In genomic region chr2:10986101-10986500, GRCm38 (mm10) we compare ENCODE assay signal across 29 mouse cellular contexts.
DNase-seq lines count a peak whose midpoint lies in the region; ATAC-seq lines count a peak whose summit lies in the region.
"Had no signal": no experiment of that assay in that cellular context is flagged by ENCODE, and none has a peak within 500 bp of the region (broad histone marks: within the 10 kb centered on the region; RNA-seq: fewer than 3 reads in every experiment).

No protein-coding gene starts in this region.

- no peaks in the 10 kb centered on the region for H3K9me3 ChIP-seq in forebrain, embryonic 13.5 days (replicated peaks)
- H3K9me3 ChIP-seq in forebrain, embryonic 10.5 days, result no peaks in the 10 kb centered on the region
- no peaks in the 10 kb centered on the region for H3K9me3 ChIP-seq in embryonic facial prominence, embryonic 14.5 days (ENCODE audit: control insufficient read depth, low read length)
- H3K9me3 ChIP-seq: G1E; heart, embryonic 12.5 days; hindbrain, embryonic 15.5 days; limb, embryonic 13.5 days; megakaryocyte, embryonic 14.5 days; midbrain, embryonic 12.5 days; neural tube, embryonic 13.5 days had no signal

- 62% methylated on average over 7 of the region's 7 CpGs for WGBS in forebrain, embryonic 13.5 days
- WGBS in forebrain, embryonic 10.5 days, result 85% methylated on average over 7 of the region's 7 CpGs
- 44% methylated on average over 7 of the region's 7 CpGs for WGBS in embryonic facial prominence, embryonic 14.5 days

- no peak overlapping the region for H3K27ac ChIP-seq in forebrain, embryonic 13.5 days
- no peak overlapping the region for H3K27ac ChIP-seq in forebrain, embryonic 10.5 days
- H3K27ac ChIP-seq in embryonic facial prominence, embryonic 14.5 days (replicated peaks; ENCODE audit: low read depth, low read length), result no peak overlapping the region
- H3K27ac ChIP-seq: hindbrain, embryonic 15.5 days; layer of hippocampus, adult 2 months; limb, embryonic 13.5 days; midbrain, embryonic 12.5 days; neural tube, embryonic 13.5 days had no signal

- H3K27me3 ChIP-seq in forebrain, embryonic 13.5 days, result no peaks in the 10 kb centered on the region
- no peaks in the 10 kb centered on the region for H3K27me3 ChIP-seq in forebrain, embryonic 10.5 days (ENCODE audit: poor library complexity, severe bottlenecking)
- no peaks in the 10 kb centered on the region for H3K27me3 ChIP-seq in embryonic facial prominence, embryonic 14.5 days (replicated peaks; ENCODE audit: control insufficient read depth, insufficient read depth, low read length)
- H3K27me3 ChIP-seq: heart, embryonic 12.5 days; hindbrain, embryonic 15.5 days; limb, embryonic 13.5 days; megakaryocyte, embryonic 14.5 days; midbrain, embryonic 12.5 days; neural tube, embryonic 13.5 days had no signal

- DNase-seq in forebrain, embryonic 10.5 days (ENCODE audit: extremely low spot score, low spot score), result no peak
- peak; percentile 16 for DNase-seq in heart, adult 11 months
- DNase-seq in heart, adult 9 months (ENCODE audit: low spot score in 2 of 2), result no peak
- peak; percentile 64 for DNase-seq in embryonic facial prominence, embryonic 14.5 days (ENCODE audit: low spot score)
- DNase-seq in adrenal gland, adult 8-10 months, result no peak
- no peak for DNase-seq in spleen, postnatal 4 days (ENCODE audit: low spot score in 2 of 2)
- DNase-seq: adrenal gland, postnatal 10 days; cerebellum, adult 2 months; cerebellum, postnatal 14 days; gastrocnemius, postnatal 14 days; heart, adult 18-20 months; heart, postnatal 4 days; kidney, adult 11 months; kidney, postnatal 36 days; lung, postnatal 4 days; right cerebral cortex, postnatal 25 days; thymus, adult 18-20 months; thymus, postnatal 25 days had no signal

- no peak overlapping the region for H3K4me2 ChIP-seq in forebrain, embryonic 13.5 days
- H3K4me2 ChIP-seq in embryonic facial prominence, embryonic 14.5 days (ENCODE audit: low read depth, low read length), result no peak overlapping the region
- H3K4me2 ChIP-seq: heart, embryonic 12.5 days; hindbrain, embryonic 15.5 days; limb, embryonic 13.5 days; liver, embryonic 11.5 days; midbrain, embryonic 12.5 days; neural tube, embryonic 13.5 days had no signal

- ATAC-seq in forebrain, embryonic 13.5 days, result peak; percentile 21; the same call in 1 of the 2 replicates
- ATAC-seq in embryonic facial prominence, embryonic 14.5 days (ENCODE audit: low read depth), result no peak
- ATAC-seq: inflammation-experienced regulatory T-cells, adult 6 months had no signal

- no peaks in the 10 kb centered on the region for H3K36me3 ChIP-seq in forebrain, embryonic 13.5 days (ENCODE audit: poor library complexity, severe bottlenecking)
- H3K36me3 ChIP-seq in forebrain, embryonic 10.5 days (replicated peaks), result no peaks in the 10 kb centered on the region
- no peaks in the 10 kb centered on the region for H3K36me3 ChIP-seq in embryonic facial prominence, embryonic 14.5 days (ENCODE audit: control insufficient read depth, insufficient read depth, low read length)
- H3K36me3 ChIP-seq: G1E; heart, embryonic 12.5 days; hindbrain, embryonic 15.5 days; limb, embryonic 13.5 days; midbrain, embryonic 12.5 days; neural tube, embryonic 13.5 days had no signal

- H3K9ac ChIP-seq in forebrain, embryonic 13.5 days, result no peak overlapping the region
- H3K9ac ChIP-seq in embryonic facial prominence, embryonic 14.5 days (ENCODE audit: low read depth, low read length), result no peak overlapping the region
- H3K9ac ChIP-seq: heart, embryonic 12.5 days; hindbrain, embryonic 15.5 days; limb, embryonic 13.5 days; midbrain, embryonic 12.5 days; neural tube, embryonic 13.5 days had no signal

- H3K4me3 ChIP-seq in forebrain, embryonic 13.5 days, result no peak overlapping the region
- H3K4me3 ChIP-seq in forebrain, embryonic 10.5 days, result no peak overlapping the region
- no peak overlapping the region for H3K4me3 ChIP-seq in embryonic facial prominence, embryonic 14.5 days (ENCODE audit: low read depth, low read length)
- H3K4me3 ChIP-seq: heart, embryonic 12.5 days; hindbrain, embryonic 15.5 days; layer of hippocampus, adult 2 months; limb, embryonic 13.5 days; megakaryocyte, embryonic 14.5 days; midbrain, embryonic 12.5 days; neural tube, embryonic 13.5 days had no signal

- H3K4me1 ChIP-seq in forebrain, embryonic 13.5 days, result no peaks in the 10 kb centered on the region
- no peaks in the 10 kb centered on the region for H3K4me1 ChIP-seq in forebrain, embryonic 10.5 days
- H3K4me1 ChIP-seq in embryonic facial prominence, embryonic 14.5 days (ENCODE audit: control insufficient read depth, insufficient read depth, low read length), result 0 out of 2 replicates have a peak, but pooled peaks cover 2% of the 10 kb centered on the region
- H3K4me1 ChIP-seq: heart, embryonic 12.5 days; hindbrain, embryonic 15.5 days; megakaryocyte, embryonic 14.5 days; midbrain, embryonic 12.5 days; neural tube, embryonic 13.5 days had no signal

Comparison
In these comparisons a context has a peak if more than half of its experiments do, and no peak if none do; other contexts are left out.
1. DNase-seq: peak in heart, adult 11 months (single experiment) and embryonic facial prominence, embryonic 14.5 days (single experiment); none in forebrain, embryonic 10.5 days (single experiment), heart, adult 9 months (0 of 2), adrenal gland, adult 8-10 months (single experiment) and spleen, postnatal 4 days (0 of 2).